Mouse (Mus musculus) ES-Bruce4 (cell line): ENCODE data around the gene Rnf213. TPM values are rescaled to one million over a fixed set of nuclear protein-coding genes. Genes with fewer than 3 reads are reported as not detected.
A peak's percentile ranks its signal among the peaks of the same experiment; 100 is the strongest.

Experiments
- H3K27ac ChIP-seq: 2 replicates; pipeline ENCODE4 v1.5.1; 2012; ENCODE audit warnings: low read length, inconsistent platforms; ENCODE audit not compliant: insufficient read depth
- H3K27me3 ChIP-seq: 2 replicates; pipeline ENCODE4 v1.6.1; 2012; ENCODE audit warnings: mild to moderate bottlenecking, low read length, inconsistent platforms; ENCODE audit not compliant: control insufficient read depth, poor library complexity, insufficient read depth, severe bottlenecking
- H3K36me3 ChIP-seq: 2 replicates; pipeline ENCODE4 v1.6.1; 2012; ENCODE audit warnings: inconsistent platforms, mild to moderate bottlenecking, low read length, moderate library complexity; ENCODE audit not compliant: control insufficient read depth, poor library complexity, insufficient read depth, severe bottlenecking
- H3K4me1 ChIP-seq: one replicate; pipeline ENCODE4 v1.8.1; 2011; ENCODE audit warnings: low read length; ENCODE audit not compliant: control insufficient read depth, insufficient read depth
- H3K4me3 ChIP-seq: 2 replicates; pipeline ENCODE4 v1.5.1; 2011; ENCODE audit warnings: low read depth, mild to moderate bottlenecking, low read length
- H3K9ac ChIP-seq: 2 replicates; pipeline ENCODE4 v1.6.1; 2012; ENCODE audit warnings: low read depth, mild to moderate bottlenecking, inconsistent platforms; ENCODE audit not compliant: poor library complexity, severe bottlenecking
- H3K9me3 ChIP-seq: replicated peaks from 2 replicates; pipeline ENCODE4 v1.6.1; 2012; ENCODE audit warnings: mild to moderate bottlenecking, low read length, inconsistent platforms; ENCODE audit not compliant: control insufficient read depth, poor library complexity, insufficient read depth, severe bottlenecking
- CTCF ChIP-seq: IDR thresholded peaks from one replicate; pipeline ENCODE4 v1.8.1; 2011; ENCODE audit warnings: low read depth, low read length
- EP300 ChIP-seq: IDR thresholded peaks from 2 replicates; pipeline ENCODE4 v1.6.1; 2011; ENCODE audit warnings: low read depth, low read length; ENCODE audit not compliant: insufficient read depth
- POLR2A ChIP-seq: IDR thresholded peaks from one replicate; pipeline ENCODE4 v1.8.1; 2011; ENCODE audit warnings: low read length; ENCODE audit not compliant: insufficient read depth
- polyA plus RNA-seq: library from polyadenylated mRNA; stranded (reverse); fragments of >200 nt; gene quantifications from 2 replicates; pipeline ENCODE4 v1.2.4, GENCODE M21; 2011; ENCODE audit warnings: low read depth; ENCODE audit not compliant: missing spikeins, insufficient read depth, insufficient read length

Rnf213 gene
- polyA plus RNA-seq, 1 experiment: 22.4 TPM

DNA sequence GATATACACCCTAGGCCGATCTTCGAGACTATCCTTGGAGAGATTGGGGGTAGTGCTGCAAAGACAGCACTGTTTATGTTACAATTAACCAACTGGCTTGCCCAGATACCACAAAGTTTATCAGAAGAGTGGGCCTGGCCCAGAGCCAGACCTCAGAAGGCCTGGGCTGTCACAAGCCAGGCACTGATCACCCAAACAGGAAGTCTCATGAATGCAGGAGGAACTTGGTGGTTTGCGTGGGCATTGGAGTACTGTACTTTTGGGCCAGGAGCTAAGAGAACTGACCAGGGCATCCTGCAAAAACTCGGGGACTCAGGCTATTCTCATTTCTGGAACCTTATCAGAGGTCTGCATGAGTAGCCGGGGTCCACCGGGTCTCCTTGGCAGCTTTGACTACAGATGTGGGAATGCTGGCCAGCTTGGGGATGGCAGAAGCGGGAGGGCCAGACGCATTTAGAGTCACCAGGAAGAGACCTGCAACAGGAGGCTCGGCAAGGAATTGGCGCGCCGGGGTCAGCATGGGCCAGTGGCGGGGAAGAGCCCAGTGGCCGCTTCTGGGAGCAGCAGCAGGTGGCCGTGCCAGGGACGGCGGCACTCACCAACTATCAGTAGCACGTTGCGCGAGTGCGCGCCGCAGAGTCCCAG lies 38.0 kb upstream of the Rnf213 start:
- Histone ChIP-seq H3K9ac (peak overlapping the region; percentile 63), H3K4me3 (peak overlapping the region; percentile 77), H3K27me3 (no peaks in the 10 kb centered on the region), H3K9me3 (no peaks in the 10 kb centered on the region), H3K4me1 (no peaks in the 10 kb centered on the region), H3K27ac (no peak overlapping the region), H3K36me3 (no peaks in the 10 kb centered on the region)
- TF ChIP-seq CTCF (no peak), POLR2A (no peak), EP300 (no peak)

DNA sequence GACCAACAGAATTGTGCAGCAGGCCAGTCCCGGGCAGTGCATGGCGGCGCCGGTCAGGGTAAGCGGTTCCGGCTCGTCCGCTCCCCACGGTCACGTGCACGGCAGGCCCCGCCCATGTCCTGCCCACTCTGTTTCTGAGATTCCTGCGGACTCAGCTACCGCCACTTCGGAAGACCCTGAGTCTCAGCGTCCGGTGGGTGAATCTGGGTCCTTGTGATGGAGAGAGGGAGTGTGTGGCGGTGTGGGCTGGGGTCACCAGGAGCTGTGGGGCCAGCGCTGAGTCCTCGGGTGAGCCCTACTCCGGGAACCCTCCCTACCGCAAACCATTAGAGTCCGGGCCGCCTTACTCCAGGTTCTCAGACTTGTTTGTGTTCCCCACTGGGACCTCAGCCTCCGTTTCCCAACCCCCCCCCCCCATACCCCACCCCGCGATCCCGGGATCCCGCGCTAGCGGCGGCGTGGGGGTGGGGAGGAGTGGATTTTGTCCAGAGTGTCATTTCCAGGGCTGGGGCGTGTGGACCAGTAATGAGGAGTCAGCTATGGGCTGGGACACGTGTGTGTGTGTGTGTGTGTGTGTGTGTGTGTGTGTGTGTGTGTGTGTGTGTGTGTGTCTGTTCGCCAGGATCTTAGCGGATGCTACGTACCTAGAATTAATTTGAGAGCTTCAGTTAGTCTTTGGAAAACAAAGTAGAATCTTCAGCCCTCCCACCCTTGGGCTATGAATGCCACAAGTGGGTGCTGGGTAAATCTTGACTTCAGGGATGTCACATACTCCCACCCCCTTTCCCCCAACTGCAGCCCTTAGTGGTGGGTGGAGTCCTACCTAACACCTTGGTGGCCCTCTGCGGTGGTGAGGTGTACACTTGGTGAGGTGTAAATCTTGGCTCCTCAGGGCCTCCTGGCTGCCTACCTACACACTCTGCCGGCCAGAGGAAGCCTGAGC lies 37.2 kb upstream of the Rnf213 start, which contains the start of the genes Sgsh and Slc26a11:
Gene Sgsh, minus strand, starts transcription at position 94 of the 943 bp plus-strand sequence.
Gene Slc26a11, plus strand, starts transcription at position 115 of the 943 bp plus-strand sequence.
- no peak for TF ChIP-seq CTCF
- TF ChIP-seq POLR2A: no peak
- TF ChIP-seq EP300: no peak
- H3K9me3 ChIP-seq: no peaks in the 10 kb centered on the region
- no peaks in the 10 kb centered on the region for H3K36me3 ChIP-seq
- H3K27ac ChIP-seq: no peak within 1 kb of the TSS
- H3K4me1 ChIP-seq: no peaks in the 10 kb centered on the region
- H3K9ac ChIP-seq: peak within 1 kb of the TSS; percentile 63
- peak within 1 kb of the TSS; percentile 77 for H3K4me3 ChIP-seq
- H3K27me3 ChIP-seq: no peaks in the 10 kb centered on the region

DNA sequence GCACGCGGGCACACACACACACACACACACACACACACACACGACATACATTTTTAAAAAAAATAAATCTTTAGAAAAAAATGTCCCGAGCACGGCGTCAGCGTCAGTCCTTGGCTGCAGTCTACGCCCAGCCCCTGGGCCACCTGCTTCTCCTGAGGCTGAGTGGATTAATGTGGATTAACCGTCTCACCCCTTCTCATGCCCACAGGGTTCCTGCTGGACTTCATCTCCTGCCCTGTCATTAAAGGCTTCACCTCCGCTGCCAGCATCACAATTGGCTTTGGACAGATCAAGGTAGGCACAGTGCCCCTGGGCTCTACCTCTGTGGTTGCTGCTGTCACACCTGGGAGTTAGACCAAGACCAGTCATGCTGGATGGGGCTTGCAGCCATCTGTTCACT lies 33.8 kb upstream of the Rnf213 start:
- Histone ChIP-seq H3K4me1 (no peaks in the 10 kb centered on the region), H3K27ac (no peak overlapping the region), H3K9me3 (no peaks in the 10 kb centered on the region), H3K9ac (no peak overlapping the region), H3K4me3 (no peak overlapping the region), H3K27me3 (no peaks in the 10 kb centered on the region), H3K36me3 (no peaks in the 10 kb centered on the region)
- TF ChIP-seq EP300: no peak
- TF ChIP-seq CTCF: no peak

DNA sequence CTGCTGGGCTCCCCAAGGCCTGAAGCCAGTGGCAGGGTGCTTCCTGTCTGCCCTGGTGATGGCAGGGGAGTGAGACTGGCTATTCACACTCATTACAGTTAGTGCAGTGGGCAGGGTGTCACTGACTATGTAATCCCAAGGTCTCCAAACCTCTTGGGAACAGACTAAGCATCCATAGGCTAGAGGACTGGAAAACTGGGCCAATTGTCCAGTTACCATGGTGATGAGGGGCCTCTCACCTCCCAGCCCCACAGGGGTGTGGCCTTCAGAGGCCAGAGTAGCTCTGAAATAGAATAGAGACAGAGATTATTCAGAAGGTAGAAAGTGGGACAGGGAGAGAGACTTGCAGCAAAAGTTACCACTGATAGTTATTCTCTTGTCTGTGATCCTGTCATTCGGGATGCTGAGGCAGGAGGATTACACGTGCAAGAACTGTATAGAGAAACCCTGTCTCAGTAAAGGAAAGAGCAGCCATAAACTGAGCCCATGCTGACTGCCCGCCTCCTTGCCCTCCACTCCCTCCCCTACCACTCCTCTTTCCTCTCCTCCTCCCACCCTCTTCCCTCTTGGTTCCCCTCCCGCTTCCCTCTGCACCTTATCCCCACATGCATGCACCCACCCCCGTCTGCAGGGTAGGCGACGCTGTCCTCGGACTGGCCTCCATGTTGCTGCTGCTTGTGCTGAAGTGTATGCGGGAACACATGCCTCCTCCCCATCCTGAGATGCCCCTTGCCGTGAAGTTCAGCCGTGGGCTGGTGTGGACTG lies 29.9 kb upstream of the Rnf213 start:
- Histone ChIP-seq H3K27me3 (no peaks in the 10 kb centered on the region), H3K9ac (no peak overlapping the region), H3K36me3 (no peaks in the 10 kb centered on the region), H3K27ac (no peak overlapping the region), H3K4me3 (peak overlapping the region; percentile 31), H3K9me3 (no peaks in the 10 kb centered on the region), H3K4me1 (no peaks in the 10 kb centered on the region)
- TF ChIP-seq POLR2A (no peak), CTCF (no peak), EP300 (no peak)

DNA sequence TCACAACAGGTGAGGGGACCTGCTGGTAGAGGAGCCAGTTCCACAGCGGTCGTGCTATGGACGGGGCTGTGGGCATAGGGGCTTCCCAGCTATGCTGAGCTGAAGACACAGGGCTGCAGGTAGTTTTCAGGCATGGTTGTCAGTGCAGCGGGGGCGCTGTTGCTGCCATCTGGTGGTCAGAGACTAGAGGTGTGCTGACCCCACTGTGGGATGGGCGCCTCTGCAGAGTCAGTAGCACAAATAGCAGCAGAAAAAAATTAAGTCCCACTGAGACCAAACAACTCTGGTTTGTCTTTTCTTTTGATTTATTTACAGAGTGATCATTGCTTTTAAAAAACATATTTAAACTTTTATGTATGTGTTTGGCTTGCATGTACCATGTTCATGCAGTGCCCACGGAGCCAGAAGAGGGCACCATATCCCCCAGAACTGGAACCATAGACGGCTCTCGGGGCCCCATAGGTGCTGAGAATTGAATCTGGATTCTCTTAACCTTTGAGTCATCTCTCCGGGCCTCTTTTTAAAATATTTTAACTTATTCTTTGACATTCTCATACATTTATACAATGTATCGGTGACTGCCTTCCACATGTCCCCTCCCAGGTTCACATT lies 29.3 kb upstream of the Rnf213 start:
- H3K9me3 ChIP-seq: no peaks in the 10 kb centered on the region
- peak overlapping the region; percentile 31 for H3K4me3 ChIP-seq
- no peak overlapping the region for H3K27ac ChIP-seq
- H3K9ac ChIP-seq: no peak overlapping the region
- no peaks in the 10 kb centered on the region for H3K4me1 ChIP-seq
- H3K27me3 ChIP-seq: no peaks in the 10 kb centered on the region
- TF ChIP-seq POLR2A (no peak), EP300 (0 out of 2 replicates have a peak, but pooled peaks have one; percentile 25), CTCF (peak; percentile 92)
- H3K36me3 ChIP-seq: no peaks in the 10 kb centered on the region
